Mouse (Mus musculus): ENCODE measurements around the gene Nucks1. TPM values are rescaled to one million over a fixed set of nuclear protein-coding genes. Genes with fewer than 3 reads are reported as not detected.

The Nucks1 gene
- total RNA-seq, 2 experiments from 2014 or later: 52.1 to 58.6 TPM

GRCm38 (mm10) chr1:131910674-131911558 is 582 bp downstream of the Nucks1 start:
- intact Hi-C loops (cut with DNase I): loop anchor here (2.0 kb wide), 2 partner anchors 44 to 82 kb away; partner anchors contain the start of gene Rab29
- peak; percentile 85 to 90 for DNase-seq

- no peak for DNase-seq
Observed at GRCm38 (mm10) chr1:131917634-131918033, 7.3 kb downstream of the Nucks1 start.

GRCm38 (mm10) chr1:131919052-131919451 is 8.7 kb downstream of the Nucks1 start:
- no peak for DNase-seq
- intact Hi-C loops (cut with DNase I): no loop called here

More at GRCm38 (mm10) chr1:131917634-131918033, 7.3 kb downstream of the Nucks1 start:
- intact Hi-C loops (cut with DNase I): no loop called here

GRCm38 (mm10) chr1:131922100-131922499 is 11.8 kb downstream of the Nucks1 start:
- DNase-seq: no peak
- intact Hi-C loops (cut with DNase I): no loop called here

GRCm38 (mm10) chr1:131933471-131933870 is 23.1 kb downstream of the Nucks1 start:
- intact Hi-C loops (cut with DNase I): no loop called here

GRCm38 (mm10) chr1:131937659-131938305 is 27.4 kb downstream of the Nucks1 start:
- intact Hi-C loops (cut with DNase I): loop anchor here (1.0 to 5.0 kb wide), 3 partner anchors 44 to 180 kb away; no protein-coding TSS in a partner anchor
- DNase-seq: peak; percentile 72 to 74

More at GRCm38 (mm10) chr1:131933471-131933870, 23.1 kb downstream of the Nucks1 start:
- no peak for DNase-seq

GRCm38 (mm10) chr1:131938811-131939210 is 28.5 kb downstream of the Nucks1 start:
- intact Hi-C loops (cut with DNase I): loop anchor here (1.0 to 5.0 kb wide), 2 partner anchors 42 to 178 kb away; no protein-coding TSS in a partner anchor
- peak; percentile 30 to 51 for DNase-seq

GRCm38 (mm10) chr1:131940711-131941244 is 30.4 kb downstream of the Nucks1 start:
- DNase-seq: no peak
- intact Hi-C loops (cut with DNase I): no loop called here

- no peak for DNase-seq
- intact Hi-C loops (cut with DNase I): no loop called here
Observed at GRCm38 (mm10) chr1:131941501-131941900, 31.2 kb downstream of the Nucks1 start.

- peak in 1 of 2 experiments; percentile 35 for DNase-seq
- intact Hi-C loops (cut with DNase I): no loop called here
Observed at GRCm38 (mm10) chr1:131942621-131943590, 32.6 kb downstream of the Nucks1 start.

GRCm38 (mm10) chr1:131945674-131946440 is 35.5 kb downstream of the Nucks1 start:
- no peak for DNase-seq
- intact Hi-C loops (cut with DNase I): no loop called here

- intact Hi-C loops (cut with DNase I): no loop called here
- DNase-seq: no peak
Observed at GRCm38 (mm10) chr1:131946462-131947215, 36.3 kb downstream of the Nucks1 start.

GRCm38 (mm10) chr1:131947997-131948525 is 37.7 kb downstream of the Nucks1 start:
- intact Hi-C loops (cut with DNase I): no loop called here
- DNase-seq: no peak

GRCm38 (mm10) chr1:131954242-131954865 is 44.0 kb downstream of the Nucks1 start:
- intact Hi-C loops (cut with DNase I): no loop called here
- no peak for DNase-seq

GRCm38 (mm10) chr1:131955131-131955757 is 44.9 kb downstream of the Nucks1 start:
- no peak for DNase-seq
- intact Hi-C loops (cut with DNase I): no loop called here

- intact Hi-C loops (cut with DNase I): no loop called here
- no peak for DNase-seq
Observed at GRCm38 (mm10) chr1:131957416-131957815, 47.1 kb downstream of the Nucks1 start.

GRCm38 (mm10) chr1:131961004-131961403 is 50.7 kb downstream of the Nucks1 start:
- intact Hi-C loops (cut with DNase I): no loop called here
- DNase-seq: no peak

Data from heart, postnatal 36 days (tissue).